Mouse (Mus musculus) liver, embryonic 11.5 days (tissue): ENCODE measurements around the gene Gabbr2. TPM values are rescaled to one million over a fixed set of nuclear protein-coding genes. Genes with fewer than 3 reads are reported as not detected.

ENCODE experiments used
- ATAC-seq: fragments of 200-750 bp; cut with Nextera tagmentation; replicated peaks from 2 replicates; pipeline ENCODE4 v1.8.0; 2017; ENCODE audit warnings: moderate number of reproducible peaks, mild to moderate bottlenecking, moderate TSS enrichment, moderate library complexity; ENCODE audit not compliant: low FRiP score
- DNase-seq: peaks from one replicate; pipeline ENCODE4 v3.0.0-alpha.2; 2017; ENCODE audit warnings: low spot score
- H3K27ac ChIP-seq: fragments of 300-500 bp; sonication (generic); 2 replicates; pipeline ENCODE4 v1.5.1; 2014; ENCODE audit warnings: mild to moderate bottlenecking, low read depth, low read length, control low read depth
- H3K27me3 ChIP-seq: fragments of 300-500 bp; sonication (generic); replicated peaks from 2 replicates; pipeline ENCODE4 v1.6.1; 2014; ENCODE audit warnings: low read length, mixed read lengths; ENCODE audit not compliant: control insufficient read depth, insufficient read depth
- H3K36me3 ChIP-seq: fragments of 300-500 bp; sonication (generic); 2 replicates; pipeline ENCODE4 v1.6.1; 2014; ENCODE audit warnings: mild to moderate bottlenecking, low read length, moderate library complexity, mixed read lengths; ENCODE audit not compliant: control insufficient read depth, insufficient read depth
- H3K4me1 ChIP-seq: fragments of 300-500 bp; sonication (generic); replicated peaks from 2 replicates; pipeline ENCODE4 v1.6.1; 2014; ENCODE audit warnings: low read length, mixed read lengths; ENCODE audit not compliant: control insufficient read depth, insufficient read depth
- H3K4me2 ChIP-seq: fragments of 300-500 bp; sonication (generic); 2 replicates; pipeline ENCODE4 v1.6.1; 2014; ENCODE audit warnings: mild to moderate bottlenecking, control low read depth, moderate library complexity
- H3K4me3 ChIP-seq: fragments of 300-500 bp; sonication (generic); 2 replicates; pipeline ENCODE4 v1.5.1; 2014; ENCODE audit warnings: low read depth, low read length, control low read depth
- H3K9ac ChIP-seq: fragments of 300-500 bp; sonication (generic); 2 replicates; pipeline ENCODE4 v1.6.1; 2014; ENCODE audit warnings: low read depth, low read length, control low read depth
- H3K9me3 ChIP-seq: fragments of 300-500 bp; sonication (generic); 2 replicates; pipeline ENCODE4 v1.6.1; 2016; ENCODE audit warnings: low read length, inconsistent platforms, mixed read lengths; ENCODE audit not compliant: control insufficient read depth
- WGBS: fragments of 180-500 bp; shearing (Covaris S2); extraction: QIAGEN DNeasy Blood & Tissue Kit; methylation state at CpG from one replicate; pipeline ENCODE4 v1.1.7; 2014; 5-methylcytosine and 5-hydroxymethylcytosine counted together
- polyA plus RNA-seq: library from polyadenylated mRNA; unstranded; fragments of >200 nt; fragmentation: Nextera tagmentation; extraction: Ambion mirVana; gene quantifications from 2 replicates; pipeline ENCODE4 v1.2.1, GENCODE M21; 2014

Gabbr2 gene
- polyA plus RNA-seq, 1 experiment from 2014 or later: 0.19 TPM

DNA sequence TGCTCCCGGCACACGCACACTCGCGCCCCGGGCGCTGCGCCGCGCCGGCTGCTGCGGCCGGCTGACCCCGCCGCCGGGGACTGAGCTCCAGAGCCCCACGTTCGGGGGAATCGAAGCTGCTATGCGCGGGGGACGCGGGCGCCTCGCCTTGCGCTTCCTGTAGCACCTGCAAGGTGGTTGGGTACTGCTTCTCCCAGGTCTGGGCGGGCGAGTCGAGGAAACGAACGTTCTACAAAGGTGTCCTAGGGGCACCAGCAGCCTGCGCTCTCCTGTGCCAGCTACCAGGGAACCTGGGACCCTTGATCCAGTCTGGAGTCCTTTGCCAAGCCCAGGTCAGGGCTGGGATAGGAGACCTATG, 265 bp upstream of the Gabbr2 start:
- WGBS: 2% methylated on average over 31 of the region's 31 CpGs
- H3K27me3 ChIP-seq: peaks cover 64% of the 10 kb centered on the region
- H3K27ac ChIP-seq: no peak overlapping the region
- ATAC-seq: no peak
- DNase-seq: no peak
- H3K4me3 ChIP-seq: peak overlapping the region; percentile 47
- H3K4me1 ChIP-seq: no peaks in the 10 kb centered on the region
- no peaks in the 10 kb centered on the region for H3K9me3 ChIP-seq
- H3K9ac ChIP-seq: no peak overlapping the region
- peak overlapping the region; percentile 72 for H3K4me2 ChIP-seq
- no peaks in the 10 kb centered on the region for H3K36me3 ChIP-seq

DNA sequence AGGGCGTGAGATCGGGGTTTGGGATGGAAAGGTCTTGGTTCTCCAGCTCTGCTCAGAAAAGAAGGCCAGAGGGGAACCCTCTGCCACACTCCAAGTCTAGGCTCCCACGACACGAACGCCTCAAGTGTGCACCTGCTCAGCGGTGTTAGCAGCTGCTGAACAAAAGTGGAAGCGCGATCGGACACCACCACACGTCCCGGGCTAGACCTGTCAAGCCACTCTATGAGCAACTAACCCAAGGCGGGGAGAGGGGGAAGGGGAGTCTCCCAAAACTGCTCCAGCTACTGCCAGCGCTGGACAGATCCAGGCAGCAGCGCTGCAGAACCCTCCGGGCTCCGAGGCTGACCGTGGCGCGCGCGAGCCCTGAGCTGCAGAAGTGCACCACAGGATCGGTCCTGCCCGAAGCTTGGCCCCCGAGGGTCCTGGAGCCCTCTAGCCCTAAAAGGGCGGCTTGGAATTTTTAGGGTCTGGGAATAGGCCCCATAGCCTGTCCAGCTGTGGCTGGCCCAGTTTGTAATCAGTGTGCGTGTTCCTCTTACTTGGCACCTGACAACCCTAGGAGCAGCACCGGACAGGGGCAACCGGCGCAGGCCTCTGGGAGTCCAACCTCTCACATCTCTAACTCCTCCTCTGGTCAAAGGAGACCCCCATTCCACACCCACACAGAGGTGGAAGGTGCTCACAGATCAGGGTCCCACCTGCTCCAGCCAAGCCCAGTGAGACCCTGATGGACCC, 1.2 kb downstream of the Gabbr2 start:
- Histone ChIP-seq H3K27ac (no peak overlapping the region), H3K27me3 (peaks cover 68% of the 10 kb centered on the region), H3K36me3 (no peaks in the 10 kb centered on the region), H3K9ac (no peak overlapping the region), H3K9me3 (no peaks in the 10 kb centered on the region), H3K4me1 (no peaks in the 10 kb centered on the region), H3K4me3 (peak overlapping the region; percentile 47; the same call in 1 of the 2 replicates), H3K4me2 (no peak overlapping the region; the same call in 1 of the 2 replicates)
- DNase-seq (peak; percentile 52), ATAC-seq (no peak)
- 8% methylated on average over 29 of the region's 29 CpGs for WGBS

DNA sequence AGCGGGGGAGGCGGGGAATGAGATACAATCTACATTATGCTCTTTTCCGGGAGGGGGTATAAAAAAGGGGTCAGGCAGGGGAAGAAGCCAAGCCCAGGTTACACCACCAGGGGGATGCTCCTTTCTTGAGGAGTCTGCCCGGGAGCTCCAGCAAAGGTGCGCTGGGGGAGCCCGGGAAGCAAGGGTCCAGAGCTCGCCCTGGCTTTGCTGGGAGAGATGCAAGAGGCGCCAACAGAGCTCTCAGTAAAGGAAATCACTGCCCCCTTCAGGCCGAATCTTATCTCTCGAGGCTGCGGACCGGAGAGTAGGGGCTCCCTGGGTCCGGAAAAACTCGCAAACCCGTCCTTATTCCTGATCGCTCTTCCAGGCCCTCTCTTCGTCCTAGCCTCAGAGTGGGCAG, 1.8 kb downstream of the Gabbr2 start:
- ATAC-seq (no peak), DNase-seq (peak; percentile 43)
- H3K9ac ChIP-seq: no peak overlapping the region
- peaks cover 68% of the 10 kb centered on the region for H3K27me3 ChIP-seq
- H3K4me1 ChIP-seq: no peaks in the 10 kb centered on the region
- 3% methylated on average over 17 of the region's 17 CpGs for WGBS
- H3K9me3 ChIP-seq: no peaks in the 10 kb centered on the region
- H3K4me2 ChIP-seq: no peak overlapping the region
- H3K27ac ChIP-seq: no peak overlapping the region
- H3K36me3 ChIP-seq: no peaks in the 10 kb centered on the region
- no peak overlapping the region for H3K4me3 ChIP-seq

DNA sequence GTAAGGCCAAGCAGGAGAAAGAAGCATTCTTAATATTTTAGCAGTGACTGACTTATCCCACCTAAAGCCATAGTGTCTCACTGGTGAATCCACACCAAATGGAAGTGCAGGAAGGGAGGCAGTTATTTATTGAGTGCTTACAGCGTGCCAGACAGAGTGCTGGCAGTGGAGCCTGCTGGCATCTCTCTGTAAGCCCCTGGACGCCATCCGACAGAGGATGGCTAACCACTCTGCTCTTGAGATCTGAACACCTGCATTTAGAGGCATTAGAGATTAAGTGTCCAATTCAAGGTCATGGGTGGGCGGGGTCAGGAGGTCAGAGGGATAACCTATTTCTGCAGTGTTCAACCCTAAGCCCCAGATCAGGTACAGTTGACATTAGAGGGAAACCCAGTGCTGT, 2.8 kb downstream of the Gabbr2 start:
- Histone ChIP-seq H3K27ac (no peak overlapping the region), H3K27me3 (peaks cover 64% of the 10 kb centered on the region), H3K9me3 (no peaks in the 10 kb centered on the region), H3K4me3 (no peak overlapping the region), H3K4me2 (no peak overlapping the region), H3K36me3 (no peaks in the 10 kb centered on the region), H3K4me1 (no peaks in the 10 kb centered on the region), H3K9ac (no peak overlapping the region)
- no peak for ATAC-seq
- DNase-seq: no peak
- WGBS: 69% methylated on average over 4 of the region's 4 CpGs

DNA sequence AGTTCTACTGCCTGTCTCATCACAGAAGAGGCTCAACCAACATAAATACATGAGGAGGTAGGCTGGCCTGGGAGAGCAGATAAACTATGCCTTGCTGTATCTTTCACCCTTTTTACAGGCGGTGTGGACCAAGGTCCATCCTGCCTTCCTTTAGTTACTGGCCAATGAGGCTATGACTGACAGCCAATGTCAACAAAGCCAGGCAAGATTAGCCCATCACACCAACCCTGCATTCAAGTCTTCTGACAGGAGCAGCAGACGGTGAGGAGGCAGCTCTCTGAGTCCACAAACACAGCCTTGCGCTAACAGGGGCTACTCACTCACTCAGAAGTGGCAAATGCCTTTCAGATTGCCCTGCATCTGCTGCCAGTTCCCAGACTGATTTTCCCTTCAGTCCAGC, 3.4 kb downstream of the Gabbr2 start:
- no peaks in the 10 kb centered on the region for H3K36me3 ChIP-seq
- no peaks in the 10 kb centered on the region for H3K4me1 ChIP-seq
- H3K27ac ChIP-seq: no peak overlapping the region
- DNase-seq: no peak
- WGBS: 54% methylated on average over 3 of the region's 3 CpGs
- H3K9ac ChIP-seq: no peak overlapping the region
- ATAC-seq: no peak
- no peak overlapping the region for H3K4me2 ChIP-seq
- H3K4me3 ChIP-seq: no peak overlapping the region
- no peaks in the 10 kb centered on the region for H3K9me3 ChIP-seq
- H3K27me3 ChIP-seq: peaks cover 58% of the 10 kb centered on the region

DNA sequence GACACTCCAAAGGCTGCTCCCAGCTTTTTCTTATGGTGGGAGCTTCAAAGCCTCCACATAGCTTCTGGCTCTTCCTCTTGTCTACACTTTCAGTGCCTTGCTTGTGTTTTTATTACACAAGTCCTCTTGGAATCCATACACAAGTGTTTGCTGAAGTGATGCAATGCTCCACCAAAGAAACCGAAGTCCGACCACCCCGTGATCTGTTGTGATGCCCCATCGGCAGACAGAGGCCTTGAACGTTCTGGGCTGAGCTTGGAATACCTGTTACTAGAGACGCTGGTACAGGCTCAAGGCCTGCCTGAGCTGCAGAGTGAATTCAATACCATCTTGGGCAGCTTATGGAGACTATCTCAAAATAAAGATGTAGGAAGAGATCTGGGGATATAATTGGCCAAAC, 3.9 kb downstream of the Gabbr2 start:
- Histone ChIP-seq H3K4me2 (no peak overlapping the region), H3K9me3 (no peaks in the 10 kb centered on the region), H3K27ac (no peak overlapping the region), H3K4me3 (no peak overlapping the region), H3K36me3 (no peaks in the 10 kb centered on the region), H3K27me3 (peaks cover 53% of the 10 kb centered on the region), H3K9ac (no peak overlapping the region), H3K4me1 (no peaks in the 10 kb centered on the region)
- DNase-seq (no peak), ATAC-seq (no peak)
- 72% methylated on average over 6 of the region's 6 CpGs for WGBS

DNA sequence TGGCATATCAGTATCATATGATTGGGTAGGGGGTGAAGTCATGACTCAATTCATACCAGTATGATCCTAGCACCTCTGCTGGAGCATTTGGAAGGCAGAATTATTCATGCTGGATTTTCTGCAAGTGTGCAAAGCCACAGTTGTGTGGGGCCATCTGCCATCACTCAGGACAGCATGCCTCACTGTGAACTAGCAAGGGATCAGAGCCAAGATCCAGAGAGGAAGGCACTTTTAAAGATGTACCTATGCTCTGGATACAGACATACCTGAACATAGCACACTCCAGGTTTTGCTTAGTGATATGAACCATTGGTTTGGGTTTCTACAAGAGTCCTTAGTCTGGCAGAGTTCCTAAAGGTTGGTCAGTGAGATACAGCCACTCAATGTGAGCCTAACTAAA, 5.6 kb downstream of the Gabbr2 start:
- no peaks in the 10 kb centered on the region for H3K36me3 ChIP-seq
- no peak for ATAC-seq

DNA sequence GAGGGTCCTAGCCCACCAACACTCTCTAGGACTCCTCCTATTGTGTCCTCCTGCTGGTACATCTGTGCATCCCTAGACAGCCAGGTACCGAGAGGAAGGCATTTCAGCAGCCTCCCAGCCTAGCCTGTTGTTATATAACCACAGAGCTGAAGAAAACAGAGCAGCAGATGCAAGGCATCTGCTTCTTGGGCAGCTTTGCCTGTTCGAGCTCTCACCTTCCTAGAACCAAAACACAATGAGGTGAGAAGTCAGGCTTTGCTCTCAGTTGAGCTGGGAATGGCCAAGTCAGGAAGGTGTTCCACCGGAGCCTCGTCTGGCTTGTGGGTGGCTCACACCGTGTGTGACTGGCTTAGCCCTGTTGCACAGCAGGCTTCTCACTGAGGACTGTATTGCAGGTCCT, 8.8 kb downstream of the Gabbr2 start:
- no peak for DNase-seq
- H3K4me1 ChIP-seq: no peaks in the 10 kb centered on the region
- no peaks in the 10 kb centered on the region for H3K36me3 ChIP-seq
- H3K27ac ChIP-seq: no peak overlapping the region
- H3K27me3 ChIP-seq: peaks cover 10% of the 10 kb centered on the region
- no peaks in the 10 kb centered on the region for H3K9me3 ChIP-seq
- ATAC-seq: no peak
- no peak overlapping the region for H3K4me2 ChIP-seq
- WGBS: 65% methylated on average over 5 of the region's 5 CpGs
- H3K9ac ChIP-seq: no peak overlapping the region
- no peak overlapping the region for H3K4me3 ChIP-seq

More for the DNA sequence above, 5.6 kb downstream of the Gabbr2 start:
- Histone ChIP-seq H3K9ac (no peak overlapping the region), H3K27ac (no peak overlapping the region), H3K4me2 (no peak overlapping the region), H3K4me1 (no peaks in the 10 kb centered on the region), H3K27me3 (peaks cover 36% of the 10 kb centered on the region), H3K9me3 (no peaks in the 10 kb centered on the region), H3K4me3 (no peak overlapping the region)
- no peak for DNase-seq

DNA sequence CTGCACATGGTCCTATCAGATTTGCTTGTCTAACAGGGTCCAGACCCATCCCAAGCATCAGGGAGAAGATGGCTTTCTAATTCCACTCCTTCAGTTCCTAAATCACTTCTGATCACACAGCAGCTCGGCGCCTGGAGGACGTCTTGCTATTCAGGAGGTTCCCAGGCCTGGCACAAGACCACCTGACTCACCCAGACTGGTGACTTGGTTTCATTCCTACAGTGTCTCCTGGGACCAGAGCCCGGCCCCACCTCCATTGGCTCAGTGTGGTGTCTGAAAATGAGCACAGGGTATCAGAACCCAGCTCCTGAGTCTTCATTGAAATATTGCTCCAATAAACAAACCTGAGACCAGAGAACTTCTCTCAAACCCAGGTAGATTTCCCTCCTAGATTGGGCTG, 9.6 kb downstream of the Gabbr2 start:
- peaks cover 8% of the 10 kb centered on the region; the same call in 1 of the 2 replicates for H3K27me3 ChIP-seq
- WGBS: 71% methylated on average over 4 of the region's 4 CpGs
- no peak for ATAC-seq

More for the DNA sequence above, 9.6 kb downstream of the Gabbr2 start:
- no peaks in the 10 kb centered on the region for H3K36me3 ChIP-seq
- H3K4me3 ChIP-seq: no peak overlapping the region
- no peaks in the 10 kb centered on the region for H3K4me1 ChIP-seq
- no peak overlapping the region for H3K9ac ChIP-seq
- DNase-seq: no peak
- H3K9me3 ChIP-seq: no peaks in the 10 kb centered on the region
- H3K27ac ChIP-seq: no peak overlapping the region
- no peak overlapping the region for H3K4me2 ChIP-seq
